Mouse (Mus musculus): ENCODE results near the gene Mast4. TPM values are rescaled to one million over a fixed set of nuclear protein-coding genes. Genes with fewer than 3 reads are reported as not detected.
A peak's percentile ranks its signal among the peaks of the same experiment; 100 is the strongest.

Gene Mast4
- polyA plus RNA-seq, 2 experiments = 0.71 to 1.5 TPM

- ATAC-seq (ENCODE audit: insufficient read depth) (no peak), DNase-seq (ENCODE audit: low read depth in 3 of 3, low spot score in 3 of 3) (no peak)
- H3K4me2 ChIP-seq (ENCODE audit: low read depth) = no peak overlapping the region
- H3K27me3 ChIP-seq (ENCODE audit: control insufficient read depth, insufficient read depth, low read length) = no peaks in the 10 kb centered on the region
- no peak overlapping the region for H3K9ac ChIP-seq (replicated peaks)
- no peaks in the 10 kb centered on the region for H3K9me3 ChIP-seq (ENCODE audit: control insufficient read depth, low read length)
- TF ChIP-seq EP300 (IDR thresholded peaks at IDR 0.05; ENCODE audit: low read depth) = no peak
- 55% methylated on average over 4 of the region's 4 CpGs for WGBS (ENCODE audit: insufficient replicate concordance)
- H3K4me3 ChIP-seq (ENCODE audit: insufficient read depth in 1 of 2, low read depth in 2 of 2, low read length in 2 of 2) = no peak overlapping the region
- no peak overlapping the region for H3K27ac ChIP-seq
- no peaks in the 10 kb centered on the region for H3K36me3 ChIP-seq (replicated peaks; ENCODE audit: control insufficient read depth, insufficient read depth, low read depth)
- H3K4me1 ChIP-seq (replicated peaks; ENCODE audit: control insufficient read depth in 2 of 2, insufficient read depth in 2 of 2, low read length in 1 of 2) = no peaks in the 10 kb centered on the region; a peak in 1 of 4 replicates
These were observed 254.5 kb downstream of the Mast4 start for GRCm38 (mm10) chr13:103079806-103080205.

GRCm38 (mm10) chr13:103078815-103079214, 255.5 kb downstream of the Mast4 start:
- Histone ChIP-seq H3K4me1 (replicated peaks; ENCODE audit: control insufficient read depth in 2 of 2, insufficient read depth in 2 of 2, low read length in 1 of 2) (no peaks in the 10 kb centered on the region; a peak in 1 of 4 replicates), H3K9ac (replicated peaks) (no peak overlapping the region), H3K27ac (no peak overlapping the region), H3K27me3 (ENCODE audit: control insufficient read depth, insufficient read depth, low read length) (no peaks in the 10 kb centered on the region), H3K4me2 (ENCODE audit: low read depth) (no peak overlapping the region), H3K4me3 (ENCODE audit: insufficient read depth in 1 of 2, low read depth in 2 of 2, low read length in 2 of 2) (no peak overlapping the region), H3K9me3 (ENCODE audit: control insufficient read depth, low read length) (no peaks in the 10 kb centered on the region), H3K36me3 (replicated peaks; ENCODE audit: control insufficient read depth, insufficient read depth, low read depth) (no peaks in the 10 kb centered on the region)
- 73% methylated on average over 6 of the region's 6 CpGs for WGBS (ENCODE audit: insufficient replicate concordance)
- TF ChIP-seq EP300 (IDR thresholded peaks at IDR 0.05; ENCODE audit: low read depth) (no peak), CTCF (IDR thresholded peaks at IDR 0.05; ENCODE audit: low read depth) (no peak)
- ATAC-seq (ENCODE audit: insufficient read depth) (no peak), DNase-seq (ENCODE audit: low read depth in 3 of 3, low spot score in 3 of 3) (no peak)

GRCm38 (mm10) chr13:103073461-103073860, 260.8 kb downstream of the Mast4 start:
- Histone ChIP-seq H3K27ac (no peak overlapping the region), H3K27me3 (ENCODE audit: control insufficient read depth, insufficient read depth, low read length) (no peaks in the 10 kb centered on the region), H3K4me1 (replicated peaks; ENCODE audit: control insufficient read depth in 2 of 2, insufficient read depth in 2 of 2, low read length in 1 of 2) (no peaks in the 10 kb centered on the region), H3K9me3 (ENCODE audit: control insufficient read depth, low read length) (no peaks in the 10 kb centered on the region), H3K36me3 (replicated peaks; ENCODE audit: control insufficient read depth, insufficient read depth, low read depth) (no peaks in the 10 kb centered on the region), H3K9ac (replicated peaks) (no peak overlapping the region), H3K4me3 (ENCODE audit: insufficient read depth in 1 of 2, low read depth in 2 of 2, low read length in 2 of 2) (no peak overlapping the region), H3K4me2 (ENCODE audit: low read depth) (no peak overlapping the region)
- TF ChIP-seq EP300 (IDR thresholded peaks at IDR 0.05; ENCODE audit: low read depth) (no peak), CTCF (IDR thresholded peaks at IDR 0.05; ENCODE audit: low read depth) (no peak)
- no peak for ATAC-seq (ENCODE audit: insufficient read depth)
- DNase-seq (ENCODE audit: low read depth in 3 of 3, low spot score in 3 of 3) = no peak
- 61% methylated on average over 4 of the region's 4 CpGs for WGBS (ENCODE audit: insufficient replicate concordance)

GRCm38 (mm10) chr13:103071783-103072182, 262.5 kb downstream of the Mast4 start:
- Histone ChIP-seq H3K27me3 (ENCODE audit: control insufficient read depth, insufficient read depth, low read length) (no peaks in the 10 kb centered on the region), H3K4me1 (replicated peaks; ENCODE audit: control insufficient read depth in 2 of 2, insufficient read depth in 2 of 2, low read length in 1 of 2) (no peaks in the 10 kb centered on the region), H3K4me3 (ENCODE audit: insufficient read depth in 1 of 2, low read depth in 2 of 2, low read length in 2 of 2) (no peak overlapping the region), H3K36me3 (replicated peaks; ENCODE audit: control insufficient read depth, insufficient read depth, low read depth) (no peaks in the 10 kb centered on the region), H3K27ac (no peak overlapping the region), H3K4me2 (ENCODE audit: low read depth) (no peak overlapping the region), H3K9me3 (ENCODE audit: control insufficient read depth, low read length) (no peaks in the 10 kb centered on the region), H3K9ac (replicated peaks) (no peak overlapping the region)
- 57% methylated on average over 3 of the region's 3 CpGs for WGBS (ENCODE audit: insufficient replicate concordance)
- ATAC-seq (ENCODE audit: insufficient read depth) = no peak
- no peak for DNase-seq (ENCODE audit: low read depth in 3 of 3, low spot score in 3 of 3)
- no peak for TF ChIP-seq EP300 (IDR thresholded peaks at IDR 0.05; ENCODE audit: low read depth)
- peak; percentile 29; the same call in 1 of the 2 replicates for TF ChIP-seq CTCF (IDR thresholded peaks at IDR 0.05; ENCODE audit: low read depth)

- Histone ChIP-seq H3K4me1 (replicated peaks; ENCODE audit: control insufficient read depth in 2 of 2, insufficient read depth in 2 of 2, low read length in 1 of 2) (no peaks in the 10 kb centered on the region), H3K27me3 (ENCODE audit: control insufficient read depth, insufficient read depth, low read length) (no peaks in the 10 kb centered on the region), H3K9ac (replicated peaks) (no peak overlapping the region), H3K4me2 (ENCODE audit: low read depth) (no peak overlapping the region), H3K36me3 (replicated peaks; ENCODE audit: control insufficient read depth, insufficient read depth, low read depth) (no peaks in the 10 kb centered on the region), H3K9me3 (ENCODE audit: control insufficient read depth, low read length) (no peaks in the 10 kb centered on the region), H3K27ac (no peak overlapping the region), H3K4me3 (ENCODE audit: insufficient read depth in 1 of 2, low read depth in 2 of 2, low read length in 2 of 2) (no peak overlapping the region)
- TF ChIP-seq EP300 (IDR thresholded peaks at IDR 0.05; ENCODE audit: low read depth) (no peak), CTCF (IDR thresholded peaks at IDR 0.05; ENCODE audit: low read depth) (no peak)
- DNase-seq (ENCODE audit: low read depth in 3 of 3, low spot score in 3 of 3) (no peak), ATAC-seq (ENCODE audit: insufficient read depth) (no peak)
- WGBS (ENCODE audit: insufficient replicate concordance) = 29% methylated on average over 7 of the region's 7 CpGs
These were observed 266.6 kb downstream of the Mast4 start for GRCm38 (mm10) chr13:103067581-103068166.

Measured in liver, embryonic 14.5 days (tissue).